Mouse (Mus musculus): ENCODE measurements around the gene Tmem206. TPM values are rescaled to one million over a fixed set of nuclear protein-coding genes. Genes with fewer than 3 reads are reported as not detected.

The Tmem206 gene
- 7.7 and 12.3 TPM in 2 replicates for polyA plus RNA-seq (2015; fragmentation: Nextera tagmentation; extraction: Ambion mirVana)

GRCm38 (mm10) chr1:191325726-191326232 lies at the start of gene Tmem206:
Tmem206 (plus strand) TSS chr1:191325912.

DNA sequence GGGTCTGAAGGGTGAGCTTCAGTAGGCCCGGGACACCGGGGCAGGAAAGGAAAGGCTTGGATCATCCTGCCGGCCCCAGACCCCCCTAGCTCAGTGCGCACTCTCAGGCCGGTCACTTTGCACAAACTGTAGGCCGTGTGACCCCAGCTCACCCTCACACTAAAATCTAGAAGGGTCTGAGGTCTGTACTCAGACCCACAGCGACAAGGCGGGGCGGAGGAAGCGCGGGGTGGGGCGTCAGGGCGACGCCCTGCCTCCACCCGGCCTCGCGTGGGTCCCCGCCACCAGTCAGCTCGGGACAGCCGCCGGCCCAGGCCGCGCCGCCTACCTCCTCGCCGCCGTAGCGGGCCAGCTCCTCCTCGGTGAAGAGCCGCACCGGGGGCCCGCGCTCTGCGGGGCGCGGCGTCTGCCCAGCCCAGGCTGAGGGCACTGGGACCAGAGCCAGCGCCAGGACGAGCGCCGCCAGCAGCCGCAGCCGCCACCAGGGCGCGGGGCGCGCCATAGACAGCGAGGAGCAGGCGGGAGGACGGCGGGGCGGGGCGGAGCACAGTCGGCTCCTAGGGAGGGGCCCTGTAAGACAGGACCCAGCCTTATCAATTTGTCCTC lies 8.0 kb upstream of the Tmem206 start, which contains the start of gene Nenf:
TSS of gene Nenf (minus strand) at position 604 of the 606 bp plus-strand sequence.

Other genes with a start within 250 kb of the Tmem206 start
- gene Batf3, start 228.1 kb upstream of the Tmem206 start, polyA plus RNA-seq (2015; fragmentation: Nextera tagmentation; extraction: Ambion mirVana) = 5.5 and 10.3 TPM in 2 replicates
- not detected in 2 replicates for gene Fam71a, start 161.1 kb upstream of the Tmem206 start, polyA plus RNA-seq (2015; fragmentation: Nextera tagmentation; extraction: Ambion mirVana)
- gene Atf3, start 107.9 kb upstream of the Tmem206 start, polyA plus RNA-seq (2015; fragmentation: Nextera tagmentation; extraction: Ambion mirVana) = 2.7 and 3.4 TPM in 2 replicates
- 254 and 391 TPM in 2 replicates for gene Nenf, start 7.7 kb upstream of the Tmem206 start, polyA plus RNA-seq (2015; fragmentation: Nextera tagmentation; extraction: Ambion mirVana)
- gene Ppp2r5a, start 77.4 kb downstream of the Tmem206 start, polyA plus RNA-seq (2015; fragmentation: Nextera tagmentation; extraction: Ambion mirVana) = 26.0 and 32.3 TPM in 2 replicates
- 9.5 and 13.2 TPM in 2 replicates for gene Dtl, start 249.6 kb downstream of the Tmem206 start, polyA plus RNA-seq (2015; fragmentation: Nextera tagmentation; extraction: Ambion mirVana)
- gene Ints7, start 249.7 kb downstream of the Tmem206 start, polyA plus RNA-seq (2015; fragmentation: Nextera tagmentation; extraction: Ambion mirVana) = 14.7 and 22.7 TPM in 2 replicates